Mouse (Mus musculus) bone marrow macrophage, adult 2 months (primary cell): ENCODE results near the gene Dctn3.

Experiments used
- CTCF ChIP-seq: IDR thresholded peaks from 2 replicates; pipeline ENCODE4 v1.5.1; 2012; ENCODE audit warnings: low read depth, mild to moderate bottlenecking, low read length, moderate library complexity
- POLR2A ChIP-seq: IDR thresholded peaks from 2 replicates; pipeline ENCODE4 v1.6.1; 2012; ENCODE audit warnings: mild to moderate bottlenecking, low read depth, low read length, borderline replicate concordance

DNA sequence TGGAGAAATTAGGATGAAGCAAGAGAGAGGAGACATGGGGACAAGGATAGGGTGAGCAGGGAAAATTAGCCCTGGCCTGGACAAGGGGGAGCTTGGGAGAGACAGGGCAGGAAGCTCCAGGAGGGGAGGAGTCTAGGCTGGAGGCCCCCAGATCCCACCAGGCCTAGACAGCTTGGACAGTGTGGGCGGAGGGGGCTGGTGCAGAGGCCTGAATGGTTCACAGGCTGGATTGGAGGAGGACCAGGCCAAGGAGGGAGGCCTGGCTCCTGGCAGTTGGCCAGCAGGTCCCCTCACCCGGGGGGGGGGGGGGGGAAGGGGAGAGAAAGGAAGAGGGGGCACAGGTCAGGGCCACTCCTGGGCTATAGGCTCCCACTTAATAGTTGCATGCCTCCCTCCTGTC lies 43.7 kb downstream of the Dctn3 start:
- TF ChIP-seq POLR2A: no peak
- no peak for TF ChIP-seq CTCF
